Mouse (Mus musculus) ES-Bruce4 (cell line): ENCODE results near the gene Mecom.

Experiments
- CTCF ChIP-seq: IDR thresholded peaks from one replicate; pipeline ENCODE4 v1.8.1; 2011; ENCODE audit warnings: low read depth, low read length
- EP300 ChIP-seq: IDR thresholded peaks from 2 replicates; pipeline ENCODE4 v1.6.1; 2011; ENCODE audit warnings: low read depth, low read length; ENCODE audit not compliant: insufficient read depth
- POLR2A ChIP-seq: IDR thresholded peaks from one replicate; pipeline ENCODE4 v1.8.1; 2011; ENCODE audit warnings: low read length; ENCODE audit not compliant: insufficient read depth

DNA sequence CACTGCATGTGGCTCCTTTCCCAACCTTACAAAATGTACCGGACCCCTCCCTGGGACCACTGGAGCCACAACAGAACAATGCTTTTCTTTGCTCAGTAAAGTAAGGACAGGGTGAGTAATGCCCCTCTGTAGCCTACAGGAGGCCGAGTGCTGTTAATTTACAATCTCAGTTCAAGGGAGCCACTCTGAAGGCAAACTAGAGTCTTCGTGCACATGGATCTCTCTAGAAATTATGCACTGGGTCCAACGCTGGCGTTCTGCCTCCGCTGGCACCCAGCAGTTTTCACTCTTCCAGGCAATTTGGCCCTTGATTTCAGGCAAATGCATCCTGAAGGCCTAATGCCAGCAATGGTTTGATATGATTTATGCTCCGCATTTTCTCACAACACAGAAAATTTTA is 467.0 kb downstream of the Mecom start:
- TF ChIP-seq POLR2A (no peak), CTCF (no peak), EP300 (no peak)
